9 mouse cellular contexts compared by ENCODE assay signal in genomic region chr9:122655583-122655982, GRCm38 (mm10).
DNase-seq lines count a peak whose midpoint lies in the region; ATAC-seq and TF ChIP-seq lines count a peak whose summit lies in the region.
"Had no signal": no experiment of that assay in that cellular context is flagged by ENCODE, and none has a peak within 500 bp of the region (broad histone marks: within the 10 kb centered on the region; RNA-seq: fewer than 3 reads in every experiment).

No protein-coding gene starts in this region.

- H3K9me3 ChIP-seq in heart, embryonic 10.5 days, result no peaks in the 10 kb centered on the region
- peaks cover 3% of the 10 kb centered on the region for H3K9me3 ChIP-seq in CH12.LX (replicated peaks; ENCODE audit: low read length)
- H3K9me3 ChIP-seq in forebrain, embryonic 12.5 days, result no peaks in the 10 kb centered on the region
- H3K9me3 ChIP-seq: limb, embryonic 12.5 days had no signal

- ATAC-seq in megakaryocyte progenitor cell, adult 5-6 weeks (replicated peaks; ENCODE audit: poor library complexity), result peak; percentile 58
- ATAC-seq in forebrain, embryonic 12.5 days (ENCODE audit: low FRiP score), result no peak

- no peak overlapping the region for H3K27ac ChIP-seq in heart, adult 2 months
- no peak overlapping the region for H3K27ac ChIP-seq in heart, embryonic 10.5 days
- no peak overlapping the region for H3K27ac ChIP-seq in CH12.LX (ENCODE audit: insufficient read depth, low read depth)
- no peak overlapping the region for H3K27ac ChIP-seq in forebrain, embryonic 12.5 days
- H3K27ac ChIP-seq: limb, embryonic 12.5 days had no signal

- dilution Hi-C loops in CH12.LX (cut with MboI; ENCODE audit: extremely low pct_ligation_motif_present, extremely low pct_unique_long_range_greater_than_20kb, low sequenced_read_pairs), result no loop called here

- WGBS in heart, adult 2 months, result 46% methylated on average over 17 of the region's 17 CpGs
- WGBS in heart, embryonic 10.5 days, result 34% methylated on average over 17 of the region's 17 CpGs
- WGBS in forebrain, embryonic 12.5 days, result 47% methylated on average over 17 of the region's 17 CpGs

- H3K4me3 ChIP-seq in heart, adult 2 months, result no peak overlapping the region
- no peak overlapping the region for H3K4me3 ChIP-seq in heart, embryonic 10.5 days
- no peak overlapping the region for H3K4me3 ChIP-seq in CH12.LX (replicated peaks in 1 of 3; ENCODE audit: low read depth in 2 of 3, low read length in 2 of 3, poor library complexity in 1 of 3)
- H3K4me3 ChIP-seq in forebrain, embryonic 12.5 days (replicated peaks), result no peak overlapping the region
- H3K4me3 ChIP-seq: limb, embryonic 12.5 days had no signal

- H3K9ac ChIP-seq in heart, adult 2 months (ENCODE audit: low read depth, low read length), result no peak overlapping the region
- no peak overlapping the region for H3K9ac ChIP-seq in CH12.LX (ENCODE audit: insufficient read depth, low read depth)
- no peak overlapping the region for H3K9ac ChIP-seq in forebrain, embryonic 12.5 days
- H3K9ac ChIP-seq: limb, embryonic 12.5 days had no signal

- TF ChIP-seq POLR2A in heart, adult 2 months (IDR thresholded peaks at IDR 0.05; ENCODE audit: insufficient read depth, low read depth, low read length), result no peak
- no peak for TF ChIP-seq POLR2A in CH12.LX (IDR thresholded peaks at IDR 0.05; ENCODE audit: low read depth, low read length)

- TF ChIP-seq CTCF in heart, adult 2 months (IDR thresholded peaks at IDR 0.05), result no peak
- TF ChIP-seq CTCF in CH12.LX (conservative IDR thresholded peaks at IDR 0.05 in 1 of 2, IDR thresholded peaks at IDR 0.05 in 1 of 2; ENCODE audit: low read depth in 2 of 2, low read length in 2 of 2), result no peak

- intact Hi-C loops in heart, adult 2 months (cut with DNase I), result no loop called here

- no peak for TF ChIP-seq RAD21 in CH12.LX (IDR thresholded peaks at IDR 0.05; ENCODE audit: low read depth, low read length)

- peaks cover 1% of the 10 kb centered on the region; the same call in 1 of the 2 replicates for H3K4me1 ChIP-seq in heart, adult 2 months (ENCODE audit: control insufficient read depth, insufficient read depth, low read length)
- H3K4me1 ChIP-seq in heart, embryonic 10.5 days, result no peaks in the 10 kb centered on the region
- peaks cover 13 to 47% of the 10 kb centered on the region in 2 experiments for H3K4me1 ChIP-seq in CH12.LX (ENCODE audit: control insufficient read depth in 1 of 2, insufficient read depth in 2 of 2)
- no peaks in the 10 kb centered on the region for H3K4me1 ChIP-seq in forebrain, embryonic 12.5 days

- H3K79me2 ChIP-seq in heart, adult 2 months (replicated peaks; ENCODE audit: control insufficient read depth, insufficient read depth, low read length), result no peaks in the 10 kb centered on the region
- no peaks in the 10 kb centered on the region for H3K79me2 ChIP-seq in CH12.LX (replicated peaks; ENCODE audit: control insufficient read depth, extremely low read depth, insufficient read depth, poor library complexity, severe bottlenecking)

- no peaks in the 10 kb centered on the region for H3K36me3 ChIP-seq in heart, adult 2 months (ENCODE audit: control insufficient read depth, insufficient read depth, low read length)
- no peaks in the 10 kb centered on the region for H3K36me3 ChIP-seq in heart, embryonic 10.5 days
- no peaks in the 10 kb centered on the region for H3K36me3 ChIP-seq in CH12.LX (replicated peaks in 1 of 2; ENCODE audit: control insufficient read depth in 1 of 2, insufficient read depth in 1 of 2, low read length in 1 of 2)
- no peaks in the 10 kb centered on the region for H3K36me3 ChIP-seq in forebrain, embryonic 12.5 days (replicated peaks)
- H3K36me3 ChIP-seq: limb, embryonic 12.5 days had no signal

- DNase-seq in heart, adult 2 months, result peak; percentile 23 to 77
- no peak for DNase-seq in heart, embryonic 10.5 days (ENCODE audit: low spot score)
- no peak for DNase-seq in CH12.LX (ENCODE audit: extremely low read depth)
- DNase-seq in gastrocnemius, postnatal 10 days, result peak; percentile 75
- no peak for DNase-seq in embryo, embryonic 11 days
- DNase-seq in layer of hippocampus, adult 9-10 months (ENCODE audit: low spot score), result no peak

- no peaks in the 10 kb centered on the region; the same call in 1 of the 2 replicates for H3K27me3 ChIP-seq in heart, adult 2 months (ENCODE audit: control insufficient read depth, insufficient read depth, low read length)
- H3K27me3 ChIP-seq in heart, embryonic 10.5 days (ENCODE audit: insufficient read depth, poor library complexity, severe bottlenecking), result no peaks in the 10 kb centered on the region
- no peaks in the 10 kb centered on the region for H3K27me3 ChIP-seq in CH12.LX (replicated peaks)
- H3K27me3 ChIP-seq in forebrain, embryonic 12.5 days, result no peaks in the 10 kb centered on the region
- H3K27me3 ChIP-seq: limb, embryonic 12.5 days had no signal

- no peak overlapping the region for H3K4me2 ChIP-seq in CH12.LX (ENCODE audit: insufficient read depth, low read depth, poor library complexity, severe bottlenecking)
- H3K4me2 ChIP-seq in forebrain, embryonic 12.5 days, result no peak overlapping the region
- H3K4me2 ChIP-seq: limb, embryonic 12.5 days had no signal

- no peak for TF ChIP-seq EP300 in heart, adult 2 months (IDR thresholded peaks at IDR 0.05; ENCODE audit: insufficient read depth, low read depth, low read length)
- no peak for TF ChIP-seq EP300 in CH12.LX (IDR thresholded peaks at IDR 0.05; ENCODE audit: low read length)

- in situ Hi-C loops in CH12.LX (cut with MboI; ENCODE audit: low pct_ligation_motif_present, low pct_unique_long_range_greater_than_20kb, low sequenced_read_pairs), result no loop called here

TF ChIP-seq in CH12.LX, 34 proteins besides CTCF, POLR2A, EP300 and RAD21:
- 0 out of 2 replicates have a peak, but pooled peaks have one; percentile 5 for TF ChIP-seq ZC3H11A (IDR thresholded peaks at IDR 0.05; ENCODE audit: low read depth, low read length)
- TF ChIP-seq MAX (IDR thresholded peaks at IDR 0.05; ENCODE audit: low read length), result no peak

Comparison
In these comparisons a context has a peak if more than half of its experiments do, and no peak if none do; other contexts are left out.
1. DNase-seq: peak in heart, adult 2 months (2 of 2) and gastrocnemius, postnatal 10 days (single experiment); none in heart, embryonic 10.5 days (single experiment), CH12.LX (single experiment), embryo, embryonic 11 days (single experiment) and layer of hippocampus, adult 9-10 months (single experiment).